Mouse (Mus musculus) stomach, embryonic 14.5 days (tissue): ENCODE results near the gene Tfap2d. TPM values are rescaled to one million over a fixed set of nuclear protein-coding genes. Genes with fewer than 3 reads are reported as not detected.

ENCODE experiments used
- ATAC-seq: fragments of 200-750 bp; cut with Nextera tagmentation; 2 replicates; pipeline ENCODE4 v1.8.0; 2017; ENCODE audit warnings: low read depth, moderate TSS enrichment; ENCODE audit not compliant: insufficient number of reproducible peaks, insufficient read depth, low FRiP score
- H3K27ac ChIP-seq: fragments of 300-500 bp; sonication (generic); 2 replicates; pipeline ENCODE4 v1.5.1; 2014; ENCODE audit warnings: mild to moderate bottlenecking, low read length, moderate library complexity, mixed read lengths
- H3K27me3 ChIP-seq: fragments of 300-500 bp; sonication (generic); 2 replicates; pipeline ENCODE4 v1.6.1; 2014; ENCODE audit warnings: low read length, control low read depth, mixed read lengths; ENCODE audit not compliant: control insufficient read depth, insufficient read depth
- H3K36me3 ChIP-seq: fragments of 300-500 bp; sonication (generic); 2 replicates; pipeline ENCODE4 v1.6.1; 2014; ENCODE audit warnings: mild to moderate bottlenecking, control low read depth, low read length, moderate library complexity, mixed read lengths; ENCODE audit not compliant: control insufficient read depth, insufficient read depth
- H3K4me1 ChIP-seq: fragments of 300-500 bp; sonication (generic); 2 replicates; pipeline ENCODE4 v1.6.1; 2014; ENCODE audit warnings: low read length, control low read depth, mixed read lengths; ENCODE audit not compliant: control insufficient read depth, insufficient read depth
- H3K4me2 ChIP-seq: fragments of 300-500 bp; sonication (generic); replicated peaks from 2 replicates; pipeline ENCODE4 v1.6.1; 2014; ENCODE audit warnings: low read depth, low read length, control low read depth
- H3K4me3 ChIP-seq: fragments of 300-500 bp; sonication (generic); 2 replicates; pipeline ENCODE4 v1.5.1; 2014; ENCODE audit warnings: low read depth, low read length, control low read depth
- H3K9ac ChIP-seq: fragments of 300-500 bp; sonication (generic); replicated peaks from 2 replicates; pipeline ENCODE4 v1.6.1; 2014; ENCODE audit warnings: low read depth, mild to moderate bottlenecking, control low read depth, low read length, moderate library complexity, mixed read lengths
- H3K9me3 ChIP-seq: fragments of 300-500 bp; sonication (generic); 2 replicates; pipeline ENCODE4 v1.6.1; 2016; ENCODE audit warnings: low read depth, low read length, control low read depth; ENCODE audit not compliant: control insufficient read depth
- WGBS: fragments of 180-500 bp; shearing (Covaris S2); extraction: QIAGEN DNeasy Blood & Tissue Kit; methylation state at CpG from one replicate; pipeline ENCODE4 v1.1.7; 2014; 5-methylcytosine and 5-hydroxymethylcytosine counted together
- polyA plus RNA-seq: library from polyadenylated mRNA; unstranded; fragments of >200 nt; fragmentation: Nextera tagmentation; extraction: Ambion mirVana; gene quantifications from 2 replicates; pipeline ENCODE4 v1.2.1, GENCODE M21; 2014

The Tfap2d gene
- polyA plus RNA-seq, 1 experiment from 2014 or later, result not detected

- Histone ChIP-seq H3K9me3 (no peaks in the 10 kb centered on the region), H3K4me1 (no peaks in the 10 kb centered on the region), H3K27ac (no peak overlapping the region), H3K4me2 (no peak overlapping the region), H3K4me3 (no peak overlapping the region), H3K27me3 (peaks cover 79% of the 10 kb centered on the region), H3K9ac (no peak overlapping the region), H3K36me3 (no peaks in the 10 kb centered on the region)
- ATAC-seq, result no peak
- under 1% methylated on average over 13 of the region's 13 CpGs for whole genome bisulfite sequencing
Observed at GRCm38 (mm10) chr1:19106841-19107800, 4.3 kb downstream of the Tfap2d start.

- Histone ChIP-seq H3K36me3 (no peaks in the 10 kb centered on the region), H3K27ac (no peak overlapping the region), H3K4me2 (no peak overlapping the region), H3K9ac (no peak overlapping the region), H3K4me3 (no peak overlapping the region), H3K9me3 (no peaks in the 10 kb centered on the region), H3K27me3 (peaks cover 82% of the 10 kb centered on the region), H3K4me1 (no peaks in the 10 kb centered on the region)
- 3% methylated on average over 3 of the region's 3 CpGs for WGBS
- no peak for ATAC-seq
Observed at GRCm38 (mm10) chr1:19107801-19108200, 5.0 kb downstream of the Tfap2d start.

GRCm38 (mm10) chr1:19109711-19110110, 6.9 kb downstream of the Tfap2d start:
- no peak overlapping the region for H3K9ac ChIP-seq
- no peak overlapping the region for H3K4me3 ChIP-seq
- no peak overlapping the region for H3K4me2 ChIP-seq
- peaks cover 64% of the 10 kb centered on the region for H3K27me3 ChIP-seq
- no peaks in the 10 kb centered on the region for H3K9me3 ChIP-seq
- H3K27ac ChIP-seq, result no peak overlapping the region
- H3K4me1 ChIP-seq, result no peaks in the 10 kb centered on the region
- WGBS, result 2% methylated on average over 16 of the region's 16 CpGs
- ATAC-seq, result no peak
- no peaks in the 10 kb centered on the region for H3K36me3 ChIP-seq

GRCm38 (mm10) chr1:19110211-19110610, 7.4 kb downstream of the Tfap2d start:
- no peaks in the 10 kb centered on the region for H3K9me3 ChIP-seq
- 1% methylated on average over 5 of the region's 5 CpGs for WGBS
- no peaks in the 10 kb centered on the region for H3K36me3 ChIP-seq
- ATAC-seq, result no peak
- H3K4me3 ChIP-seq, result no peak overlapping the region
- H3K27ac ChIP-seq, result no peak overlapping the region
- H3K9ac ChIP-seq, result no peak overlapping the region
- H3K27me3 ChIP-seq, result peaks cover 61% of the 10 kb centered on the region
- H3K4me2 ChIP-seq, result no peak overlapping the region
- no peaks in the 10 kb centered on the region for H3K4me1 ChIP-seq

GRCm38 (mm10) chr1:19111020-19111419, 8.2 kb downstream of the Tfap2d start:
- no peaks in the 10 kb centered on the region for H3K36me3 ChIP-seq
- H3K4me3 ChIP-seq, result no peak overlapping the region

GRCm38 (mm10) chr1:19178742-19179397, 76.0 kb downstream of the Tfap2d start:
- 7% methylated on average over 4 of the region's 4 CpGs for WGBS
- no peaks in the 10 kb centered on the region for H3K27me3 ChIP-seq
- no peak overlapping the region for H3K4me2 ChIP-seq
- no peaks in the 10 kb centered on the region for H3K36me3 ChIP-seq
- H3K9ac ChIP-seq, result no peak overlapping the region
- H3K4me3 ChIP-seq, result no peak overlapping the region
- no peaks in the 10 kb centered on the region for H3K9me3 ChIP-seq
- H3K4me1 ChIP-seq, result no peaks in the 10 kb centered on the region
- no peak for ATAC-seq
- H3K27ac ChIP-seq, result no peak overlapping the region

More at GRCm38 (mm10) chr1:19111020-19111419, 8.2 kb downstream of the Tfap2d start:
- H3K9me3 ChIP-seq, result no peaks in the 10 kb centered on the region
- H3K27ac ChIP-seq, result no peak overlapping the region
- H3K4me2 ChIP-seq, result no peak overlapping the region
- H3K9ac ChIP-seq, result no peak overlapping the region
- H3K4me1 ChIP-seq, result no peaks in the 10 kb centered on the region
- 3% methylated on average over 22 of the region's 22 CpGs for WGBS
- ATAC-seq, result no peak
- peaks cover 53% of the 10 kb centered on the region for H3K27me3 ChIP-seq

GRCm38 (mm10) chr1:19205649-19206048, 102.8 kb downstream of the Tfap2d start:
- H3K36me3 ChIP-seq, result no peaks in the 10 kb centered on the region
- H3K27ac ChIP-seq, result no peak overlapping the region
- H3K4me1 ChIP-seq, result 0 out of 2 replicates have a peak, but pooled peaks cover 2% of the 10 kb centered on the region
- ATAC-seq, result no peak
- H3K9ac ChIP-seq, result no peak overlapping the region
- no peaks in the 10 kb centered on the region for H3K9me3 ChIP-seq
- H3K27me3 ChIP-seq, result peaks cover 16% of the 10 kb centered on the region
- 2% methylated on average over 12 of the region's 12 CpGs for WGBS
- H3K4me2 ChIP-seq, result peak overlapping the region; percentile 33
- peak overlapping the region; percentile 23; the same call in 1 of the 2 replicates for H3K4me3 ChIP-seq

GRCm38 (mm10) chr1:19206194-19206593, 103.4 kb downstream of the Tfap2d start:
- 2% methylated on average over 7 of the region's 7 CpGs for WGBS
- H3K27me3 ChIP-seq, result peaks cover 21% of the 10 kb centered on the region
- H3K36me3 ChIP-seq, result no peaks in the 10 kb centered on the region
- H3K4me1 ChIP-seq, result 0 out of 2 replicates have a peak, but pooled peaks cover 2% of the 10 kb centered on the region
- ATAC-seq, result no peak
- no peaks in the 10 kb centered on the region for H3K9me3 ChIP-seq
- H3K27ac ChIP-seq, result no peak overlapping the region
- H3K4me2 ChIP-seq, result no peak overlapping the region
- no peak overlapping the region for H3K9ac ChIP-seq
- H3K4me3 ChIP-seq, result peak overlapping the region; percentile 23; the same call in 1 of the 2 replicates
